Mouse (Mus musculus): ENCODE measurements around the gene Bcl10.

DNA sequence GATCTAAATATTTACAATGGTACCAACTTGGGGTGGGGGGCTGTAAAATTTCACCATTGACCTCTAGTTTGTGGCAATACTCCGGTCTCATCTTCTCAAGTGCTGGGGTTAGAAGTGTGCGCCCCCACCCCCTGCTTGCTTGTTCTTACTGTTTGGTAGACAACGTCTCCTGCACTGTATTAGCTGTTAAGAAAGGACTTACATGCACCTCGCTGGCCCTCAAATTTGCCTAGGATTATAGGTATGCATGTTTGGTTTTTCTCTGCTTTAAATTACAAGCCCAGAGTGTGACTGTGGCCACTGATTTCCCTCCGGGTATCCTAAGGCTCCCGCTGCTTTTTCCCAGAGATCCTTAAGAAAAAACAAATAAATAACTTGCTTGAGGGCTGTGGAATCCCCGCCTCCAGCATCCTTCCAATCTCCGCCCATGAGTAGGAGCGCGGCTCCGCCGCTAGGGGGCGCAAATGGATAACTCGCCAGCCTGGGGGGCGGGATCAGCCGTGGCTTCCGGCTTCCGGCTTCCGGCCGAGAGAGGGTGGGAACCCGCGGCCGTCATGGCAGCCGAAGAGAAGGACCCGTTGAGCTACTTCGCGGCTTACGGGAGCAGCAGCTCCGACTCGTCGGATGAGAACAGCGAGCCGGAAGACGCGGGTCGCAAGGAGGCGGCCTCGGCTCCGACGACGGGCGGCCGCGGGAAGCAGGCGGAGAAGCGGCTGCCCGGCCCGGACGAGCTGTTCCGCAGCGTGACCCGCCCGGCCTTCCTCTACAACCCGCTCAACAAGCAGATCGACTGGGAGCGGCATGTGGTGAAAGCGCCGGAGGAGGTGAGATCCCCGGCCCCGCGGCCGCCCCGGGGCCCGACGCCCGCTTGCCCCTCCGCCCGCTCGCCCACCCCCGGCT, 15.2 kb downstream of the Bcl10 start, which contains the start of gene 2410004B18Rik:
- TF ChIP-seq CTCF (IDR thresholded peaks at IDR 0.05): peak; percentile 95
- 0 out of 2 replicates have a peak, but pooled peaks have one; percentile 26 for TF ChIP-seq EP300 (IDR thresholded peaks at IDR 0.05)

Data from lung, postnatal 0 days (tissue).